Mouse (Mus musculus): Measurements from ENCODE around the gene Akr1c14.
"Not testable (repeated sequence)": the region's sequence is repeated elsewhere in the genome, so short reads cannot be mapped to it uniquely, and the experiment has no call there.

Gene Akr1c14

DNA sequence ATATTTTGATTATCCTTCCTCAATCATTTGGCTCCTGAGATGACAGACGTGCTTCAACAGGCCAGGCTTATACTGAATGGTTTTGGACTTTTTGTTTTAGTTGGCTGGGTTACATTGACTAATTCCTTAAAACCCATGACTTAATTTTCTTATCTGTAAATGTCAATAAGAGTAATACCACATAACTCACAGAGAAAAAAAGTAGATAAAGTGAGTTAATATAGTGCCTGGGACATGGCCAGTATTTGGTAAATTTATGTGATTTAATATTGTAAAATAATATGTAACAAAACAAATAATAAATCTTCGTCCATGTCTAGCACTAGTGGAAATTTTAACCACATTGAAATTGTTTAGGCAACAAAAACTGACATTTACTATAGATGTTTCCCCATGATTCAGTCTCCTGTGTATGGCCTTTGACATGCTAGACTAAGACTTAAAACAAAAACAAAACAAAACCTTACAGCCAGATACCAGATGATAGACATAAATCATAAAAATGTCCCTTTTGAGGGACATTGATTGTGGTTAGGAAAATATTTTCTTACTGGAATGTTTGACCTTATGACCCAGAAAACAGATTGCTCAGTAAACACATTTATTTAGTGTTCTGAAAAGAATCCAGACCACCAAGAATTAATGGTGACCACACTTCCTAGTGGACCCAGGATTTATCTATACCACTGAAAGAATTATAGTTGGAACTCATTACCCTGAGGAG, 70.5 kb downstream of the Akr1c14 start:
- DNase-seq (ENCODE audit: extremely low read depth, low read depth, low spot score): no peak

DNA sequence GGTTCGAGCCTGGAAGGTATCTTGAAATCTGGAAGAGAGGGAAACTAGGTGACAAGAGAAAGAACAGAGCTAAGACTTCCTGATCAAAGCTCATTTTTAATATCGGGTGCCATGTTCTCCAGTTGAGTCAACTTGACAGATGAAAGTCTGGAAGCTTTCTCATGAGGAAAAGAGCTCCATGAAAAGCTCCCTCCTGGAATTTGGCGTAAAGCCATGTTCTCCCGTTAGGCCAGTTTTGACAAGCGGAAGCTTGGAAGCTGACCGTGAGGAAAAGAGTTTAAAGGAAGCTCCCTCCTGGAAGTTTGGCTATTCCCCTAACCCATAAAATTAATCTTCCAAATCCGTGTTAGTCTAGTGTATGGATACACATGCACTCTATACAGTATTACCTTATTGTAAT, 74.3 kb downstream of the Akr1c14 start:
- DNase-seq (ENCODE audit: extremely low read depth, low read depth, low spot score): no peak

DNA sequence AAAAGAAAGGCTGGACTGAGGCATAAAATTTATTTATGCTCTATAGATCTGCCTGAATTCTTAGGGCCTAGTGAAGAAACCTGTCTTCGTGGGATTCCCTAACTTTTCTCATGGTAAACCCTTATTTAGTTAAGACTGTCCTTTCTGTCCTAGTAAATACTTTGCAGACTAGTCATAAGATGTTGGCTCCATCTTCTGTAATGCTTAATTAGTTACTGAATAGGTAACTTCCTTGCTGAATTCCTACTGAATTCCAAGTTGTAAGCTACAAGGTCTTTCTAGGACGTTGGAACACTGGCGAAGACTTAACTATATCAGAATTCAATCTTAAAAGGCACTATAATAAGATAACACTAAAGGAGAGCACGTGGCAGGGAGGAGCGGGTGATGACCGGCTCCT, 75.7 kb downstream of the Akr1c14 start:
- DNase-seq (ENCODE audit: extremely low read depth, low read depth, low spot score): not testable (repeated sequence)

DNA sequence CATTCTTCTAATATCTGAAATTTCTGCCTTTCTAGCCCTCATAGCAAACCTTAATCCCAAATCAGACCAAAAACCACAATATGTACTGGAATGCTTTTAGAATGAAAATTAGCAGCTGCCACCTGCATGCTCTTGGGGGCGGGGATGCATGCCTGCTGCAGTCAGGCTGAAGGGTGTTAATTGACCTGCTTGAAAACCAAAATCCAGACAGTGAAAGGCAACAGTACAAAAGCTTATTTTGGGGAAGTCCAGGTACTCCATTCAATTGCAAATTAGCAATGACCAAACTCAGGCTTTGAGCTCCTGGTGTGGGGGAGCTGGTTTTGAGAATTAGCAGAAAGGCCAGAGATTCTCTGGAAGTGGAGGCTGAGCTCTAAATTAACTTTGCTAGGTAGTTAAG, 77.0 kb downstream of the Akr1c14 start:
- DNase-seq (ENCODE audit: extremely low read depth, low read depth, low spot score): not testable (repeated sequence)

DNA sequence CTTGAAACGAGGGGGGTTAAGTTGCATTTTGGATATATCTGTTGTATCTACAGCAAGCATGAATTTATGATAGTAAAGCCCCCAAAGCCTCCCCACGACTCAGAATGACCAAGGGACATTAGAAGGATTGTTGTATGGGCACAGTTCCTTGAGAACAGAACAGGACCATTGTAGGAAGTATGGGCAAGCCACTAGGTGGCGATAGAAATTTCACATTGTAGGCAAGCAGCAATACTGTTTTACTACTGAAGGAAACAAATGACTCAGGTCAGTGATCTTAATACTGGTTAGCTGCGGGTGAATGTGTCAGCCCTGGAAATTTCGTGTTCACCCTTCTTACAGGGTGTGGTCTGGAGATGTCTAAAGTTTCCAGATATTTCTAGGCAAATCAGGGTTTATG, 80.3 kb downstream of the Akr1c14 start:
- DNase-seq (ENCODE audit: extremely low read depth, low read depth, low spot score): no peak

GRCm38 (mm10) chr13:4131317-4131716, 82.5 kb downstream of the Akr1c14 start:
- DNase-seq (ENCODE audit: extremely low read depth, low read depth, low spot score): no peak

GRCm38 (mm10) chr13:4131721-4132120, 82.9 kb downstream of the Akr1c14 start:
- DNase-seq (ENCODE audit: extremely low read depth, low read depth, low spot score): no peak

GRCm38 (mm10) chr13:4133070-4133469, 84.3 kb downstream of the Akr1c14 start:
- no peak for DNase-seq (ENCODE audit: extremely low read depth, low read depth, low spot score)

All from fat pad, adult 2 months (tissue).